Mouse (Mus musculus) ES-E14 (cell line): Measurements from ENCODE around the gene Acaca. TPM values are rescaled to one million over a fixed set of nuclear protein-coding genes. Genes with fewer than 3 reads are reported as not detected.

Source experiments
- DNase-seq: peaks from one replicate; pipeline ENCODE4 v3.0.0-alpha.2; 2013; ENCODE audit warnings: low read depth, low spot score
- H3K27ac ChIP-seq: 2 replicates; pipeline ENCODE4 v1.5.1; 2012; ENCODE audit warnings: low read depth, mild to moderate bottlenecking, low read length, moderate library complexity, mixed read lengths; ENCODE audit not compliant: poor library complexity, insufficient read depth, severe bottlenecking
- H3K36me3 ChIP-seq: 2 replicates; pipeline ENCODE4 v1.6.1; 2012; ENCODE audit warnings: mild to moderate bottlenecking, low read length, moderate library complexity, mixed read lengths; ENCODE audit not compliant: control insufficient read depth, poor library complexity, insufficient read depth, severe bottlenecking
- H3K4me1 ChIP-seq, 2 experiments: fragments of 150-350 bp in 1 of 2; sonication (generic) in 1 of 2; 2 replicates each; pipeline ENCODE4 v1.6.1; 2012; ENCODE audit warnings: low read length in 2 of 2, mild to moderate bottlenecking in 1 of 2, mixed read lengths in 1 of 2; ENCODE audit not compliant: control insufficient read depth in 2 of 2, insufficient read depth in 2 of 2, poor library complexity in 1 of 2
- H3K4me3 ChIP-seq, 2 experiments: fragments of 150-350 bp in 1 of 2; sonication (generic) in 1 of 2; 2 replicates each; pipeline ENCODE4 v1.5.1; 2012; ENCODE audit warnings: low read length in 2 of 2, low read depth in 1 of 2, mild to moderate bottlenecking in 1 of 2, mixed read lengths in 1 of 2; ENCODE audit not compliant: insufficient read depth in 1 of 2, poor library complexity in 1 of 2, severe bottlenecking in 1 of 2
- H3K9ac ChIP-seq: 2 replicates; pipeline ENCODE4 v1.6.1; 2012; ENCODE audit warnings: low read depth, mild to moderate bottlenecking, low read length, mixed read lengths; ENCODE audit not compliant: poor library complexity, insufficient read depth, severe bottlenecking
- H3K9me3 ChIP-seq: fragments of 150-350 bp; sonication (generic); 2 replicates; pipeline ENCODE4 v1.6.1; 2012; ENCODE audit warnings: low read depth, mild to moderate bottlenecking, low read length; ENCODE audit not compliant: control insufficient read depth, insufficient read depth
- CHD2 ChIP-seq: IDR thresholded peaks from 2 replicates; pipeline ENCODE4 v1.6.1; 2014; ENCODE audit warnings: mild to moderate bottlenecking, low read depth, low read length, inconsistent platforms
- HCFC1 ChIP-seq: IDR thresholded peaks from 2 replicates; pipeline ENCODE4 v1.6.1; 2012; ENCODE audit warnings: low read length, inconsistent platforms, borderline replicate concordance; ENCODE audit not compliant: insufficient read depth
- MAFK ChIP-seq: IDR thresholded peaks from 2 replicates; pipeline ENCODE4 v1.6.1; 2014; ENCODE audit warnings: mild to moderate bottlenecking, low read depth, low read length, inconsistent platforms; ENCODE audit not compliant: insufficient read depth
- ZC3H11A ChIP-seq: IDR thresholded peaks from 2 replicates; pipeline ENCODE4 v1.6.1; 2012; ENCODE audit warnings: low read depth, mild to moderate bottlenecking, inconsistent platforms, low read length, borderline replicate concordance
- ZNF384 ChIP-seq: IDR thresholded peaks from 2 replicates; pipeline ENCODE4 v1.6.1; 2012; ENCODE audit warnings: low read depth, low read length, inconsistent platforms
- in situ Hi-C, 2 experiments: fragments of 600-800 bp; cut with MboI; formaldehyde crosslinking; loops; one replicate each; pipeline ENCODE4 v1.15.1; 2025; ENCODE audit warnings: low sequenced_read_pairs in 2 of 2, inconsistent platforms in 1 of 2; ENCODE audit not compliant: unreplicated experiment in 2 of 2
- total RNA-seq: library from RNA; depleted of rRNA; stranded (reverse); fragments of 300-350 nt; gene quantifications from 2 replicates; pipeline ENCODE4 v1.2.3, GENCODE M21; 2012; rRNA removed

The Acaca gene
- total RNA-seq, 1 experiment = 68.0 TPM

DNA sequence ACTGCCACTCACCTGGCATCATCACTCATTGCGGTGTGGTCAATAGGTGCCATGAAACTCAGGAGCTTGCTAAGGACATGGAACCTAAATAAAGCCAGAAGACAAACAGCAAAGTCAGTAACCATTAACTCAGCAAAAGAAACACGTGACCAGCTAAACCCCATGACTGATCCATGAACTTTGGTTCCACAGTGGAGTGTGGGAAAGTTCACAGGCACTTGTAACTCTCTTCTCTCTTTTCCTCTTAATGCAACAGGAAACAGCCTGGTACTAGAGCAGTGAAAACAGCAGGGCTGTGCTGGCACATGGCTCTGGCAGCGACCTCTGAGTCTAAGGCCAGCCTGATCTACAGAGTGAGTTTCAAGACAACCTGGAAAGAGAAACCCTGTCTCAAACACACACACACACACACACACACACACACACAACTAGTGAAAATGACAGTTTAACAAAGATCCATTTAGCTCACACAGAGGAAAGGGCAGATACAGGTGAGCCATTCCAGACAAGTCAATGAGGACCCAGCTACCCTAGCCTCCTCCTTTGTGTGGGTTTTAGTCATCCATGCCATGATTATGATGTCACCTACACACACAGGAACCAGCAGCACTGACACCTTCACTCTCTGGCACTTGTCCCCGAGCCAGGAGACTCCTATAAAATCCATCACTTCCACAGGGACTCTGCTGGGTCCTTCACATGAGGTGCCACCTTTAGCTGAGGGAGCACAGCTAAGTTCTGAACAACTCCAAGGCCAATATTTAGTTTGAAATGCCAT is 313.3 kb downstream of the Acaca start:
- Histone ChIP-seq H3K4me1 (no peaks in the 10 kb centered on the region), H3K4me3 (no peak overlapping the region), H3K9me3 (no peaks in the 10 kb centered on the region), H3K36me3 (peaks cover 7% of the 10 kb centered on the region), H3K27ac (no peak overlapping the region), H3K9ac (no peak overlapping the region)
- in situ Hi-C loops = no loop called here
- TF ChIP-seq ZC3H11A = no peak
- no peak for TF ChIP-seq HCFC1
- TF ChIP-seq MAFK = no peak
- no peak for TF ChIP-seq CHD2
- TF ChIP-seq ZNF384 = no peak
- no peak for DNase-seq

Other genes with a start within 250 kb of the Acaca start
- gene Ddx52, start 187.6 kb upstream of the Acaca start, total RNA-seq = 33.9 and 44.1 TPM in 2 replicates
- gene Synrg, start 165.2 kb upstream of the Acaca start, total RNA-seq = 8.6 and 10.8 TPM in 2 replicates
- gene Dusp14, start 60.4 kb upstream of the Acaca start, total RNA-seq = 12.5 and 24.0 TPM in 2 replicates
- gene Tada2a, start 72 bp upstream of the Acaca start, total RNA-seq = 36.5 and 38.9 TPM in 2 replicates
- gene Gm11437, start 37.8 kb downstream of the Acaca start, total RNA-seq = not detected in 2 replicates